Mouse (Mus musculus) forebrain, embryonic 16.5 days (tissue): ENCODE results near the gene Cby3. TPM values are rescaled to one million over a fixed set of nuclear protein-coding genes. Genes with fewer than 3 reads are reported as not detected.
"Not testable (repeated sequence)": the region's sequence is repeated elsewhere in the genome, so short reads cannot be mapped to it uniquely, and the experiment has no call there.

Experiments
- ATAC-seq: fragments of 200-750 bp; cut with Nextera tagmentation; 2 replicates; pipeline ENCODE4 v1.8.0; 2017; ENCODE audit warnings: mild to moderate bottlenecking, moderate library complexity
- H3K27ac ChIP-seq: fragments of 300-500 bp; sonication (generic); 2 replicates; pipeline ENCODE4 v1.5.1; 2014; ENCODE audit warnings: low read length, control low read depth
- H3K27me3 ChIP-seq: fragments of 300-500 bp; sonication (generic); replicated peaks from 2 replicates; pipeline ENCODE4 v1.6.1; 2014; ENCODE audit warnings: low read length; ENCODE audit not compliant: control insufficient read depth, insufficient read depth
- H3K36me3 ChIP-seq: fragments of 300-500 bp; sonication (generic); 2 replicates; pipeline ENCODE4 v1.6.1; 2014; ENCODE audit not compliant: control insufficient read depth, insufficient read depth
- H3K4me1 ChIP-seq: fragments of 300-500 bp; sonication (generic); replicated peaks from 2 replicates; pipeline ENCODE4 v1.6.1; 2014; ENCODE audit warnings: low read length; ENCODE audit not compliant: control insufficient read depth, insufficient read depth
- H3K4me2 ChIP-seq: fragments of 300-500 bp; sonication (generic); 2 replicates; pipeline ENCODE4 v1.6.1; 2014; ENCODE audit warnings: mild to moderate bottlenecking, low read length, control low read depth
- H3K4me3 ChIP-seq: fragments of 300-500 bp; sonication (generic); replicated peaks from 2 replicates; pipeline ENCODE4 v1.5.1; 2014; ENCODE audit warnings: mild to moderate bottlenecking, low read length, control low read depth
- H3K9ac ChIP-seq: fragments of 300-500 bp; sonication (generic); replicated peaks from 2 replicates; pipeline ENCODE4 v1.6.1; 2014; ENCODE audit warnings: low read depth, low read length, control low read depth
- H3K9me3 ChIP-seq: fragments of 300-500 bp; sonication (generic); 2 replicates; pipeline ENCODE4 v1.6.1; 2016; ENCODE audit warnings: low read length; ENCODE audit not compliant: control insufficient read depth
- WGBS: fragments of 180-500 bp; shearing (Covaris S2); extraction: QIAGEN DNeasy Blood & Tissue Kit; methylation state at CpG from one replicate; pipeline ENCODE4 v1.1.7; 2014; 5-methylcytosine and 5-hydroxymethylcytosine counted together
- polyA plus RNA-seq: library from polyadenylated mRNA; unstranded; fragments of >200 nt; fragmentation: Nextera tagmentation; extraction: Ambion mirVana; gene quantifications from 2 replicates; pipeline ENCODE4 v1.2.1, GENCODE M21; 2015

Gene Cby3
- 0.75 and 1.2 TPM in 2 replicates for polyA plus RNA-seq

DNA sequence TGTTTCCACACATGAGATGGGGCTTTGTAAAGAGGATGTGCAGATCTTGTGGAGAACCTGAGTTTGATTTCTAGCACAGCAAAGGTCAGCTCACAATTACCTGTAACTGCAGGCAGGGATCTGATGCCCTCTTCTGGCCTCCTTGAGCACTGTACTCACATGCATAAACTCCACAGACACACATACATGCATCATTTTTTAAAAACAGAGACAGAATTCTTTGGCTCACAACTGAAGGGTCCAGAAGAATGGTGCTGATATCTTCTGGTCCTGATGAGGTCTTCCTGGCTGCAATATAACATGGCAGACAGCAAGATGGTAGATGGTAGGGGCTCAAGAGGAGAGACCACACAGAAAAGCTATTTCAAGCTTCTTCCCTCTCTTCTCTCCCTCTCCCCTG lies at the start of gene Cby3:
Gene Cby3 (plus strand): TSS at position 301 of the 400 bp plus-strand sequence.
- Histone ChIP-seq H3K4me1 (peaks cover 4% of the 10 kb centered on the region), H3K9me3 (no peaks in the 10 kb centered on the region), H3K27ac (no peak within 1 kb of the TSS), H3K36me3 (no peaks in the 10 kb centered on the region), H3K9ac (no peak within 1 kb of the TSS), H3K4me2 (no peak within 1 kb of the TSS), H3K27me3 (no peaks in the 10 kb centered on the region; the same call in 1 of the 2 replicates), H3K4me3 (no peak within 1 kb of the TSS)
- ATAC-seq: no peak

DNA sequence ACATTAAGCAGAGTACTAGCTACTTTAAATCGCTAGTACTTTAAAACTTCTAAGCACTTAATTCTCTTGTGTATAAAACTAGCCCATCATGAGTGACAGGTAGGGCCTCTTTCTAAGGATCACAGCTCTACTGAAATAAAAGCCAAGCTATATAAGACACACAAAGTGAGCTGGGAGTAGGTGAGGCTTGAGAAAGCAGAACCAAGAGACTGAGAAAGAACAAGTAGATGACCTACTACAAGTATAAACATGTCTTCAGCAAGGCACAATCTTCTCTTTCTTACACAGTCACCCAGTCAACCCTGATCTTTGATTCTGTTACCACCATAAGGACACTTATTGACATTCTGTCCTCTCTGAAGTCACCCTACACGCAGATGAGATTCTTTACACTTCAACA lies 41.5 kb upstream of the Cby3 start:
- H3K4me2 ChIP-seq: no peak overlapping the region
- H3K9ac ChIP-seq: no peak overlapping the region
- WGBS: 82% methylated on average over 2 of the region's 2 CpGs
- H3K27ac ChIP-seq: no peak overlapping the region
- H3K4me3 ChIP-seq: no peak overlapping the region
- no peaks in the 10 kb centered on the region for H3K4me1 ChIP-seq
- ATAC-seq: no peak
- no peaks in the 10 kb centered on the region for H3K9me3 ChIP-seq
- H3K27me3 ChIP-seq: no peaks in the 10 kb centered on the region
- H3K36me3 ChIP-seq: peaks cover 11% of the 10 kb centered on the region

DNA sequence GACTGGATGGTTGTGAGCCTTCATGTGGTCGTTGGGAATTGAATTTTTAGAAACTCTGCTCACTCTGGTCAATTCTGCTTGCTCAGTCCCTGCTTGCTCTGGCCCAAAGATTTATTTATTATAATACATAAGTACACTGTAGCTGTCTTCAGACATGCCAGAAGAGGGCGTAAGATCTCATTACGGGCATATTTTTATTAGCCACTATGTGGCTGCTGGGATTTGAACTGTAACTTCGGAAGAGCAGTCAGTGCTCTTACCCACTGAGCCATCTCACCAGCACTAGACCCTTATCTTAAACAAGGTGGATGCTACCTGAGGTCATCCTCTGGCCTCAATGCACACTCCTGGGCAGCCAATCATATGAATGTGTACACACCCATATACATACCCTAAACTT lies 34.9 kb upstream of the Cby3 start:
- not testable (repeated sequence) for H3K27ac ChIP-seq, ATAC-seq, H3K36me3 ChIP-seq, H3K9ac ChIP-seq, H3K27me3 ChIP-seq, H3K9me3 ChIP-seq, H3K4me2 ChIP-seq, H3K4me3 ChIP-seq
- H3K4me1 ChIP-seq: peaks cover 18% of the 10 kb centered on the region
- 91% methylated on average over 4 of the region's 4 CpGs for WGBS

DNA sequence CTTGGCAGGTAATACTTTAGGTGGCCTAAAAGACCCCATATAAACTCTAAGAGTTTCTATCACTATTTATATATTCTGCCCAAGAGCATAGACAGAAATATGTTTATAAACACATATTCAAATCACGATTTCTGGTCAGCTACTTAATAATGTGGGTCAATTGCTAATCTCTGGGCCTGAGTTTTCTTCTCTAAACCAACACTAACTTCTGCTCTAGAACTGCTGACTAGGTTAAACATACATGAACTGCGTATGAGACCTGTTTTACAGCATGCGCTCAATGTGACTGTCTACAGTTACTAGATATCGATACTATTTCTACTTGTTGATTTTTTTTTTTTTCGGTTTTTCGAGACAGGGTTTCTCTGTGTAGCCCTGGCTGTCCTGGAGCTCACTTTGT lies 33.0 kb upstream of the Cby3 start:
- H3K27ac ChIP-seq: no peak overlapping the region
- peaks cover 24% of the 10 kb centered on the region for H3K4me1 ChIP-seq
- ATAC-seq: no peak
- 92% methylated on average over 6 of the region's 6 CpGs for WGBS
- H3K27me3 ChIP-seq: no peaks in the 10 kb centered on the region
- no peak overlapping the region for H3K4me2 ChIP-seq
- no peak overlapping the region for H3K9ac ChIP-seq
- H3K9me3 ChIP-seq: no peaks in the 10 kb centered on the region
- H3K4me3 ChIP-seq: no peak overlapping the region
- 0 out of 2 replicates have a peak, but pooled peaks cover 3% of the 10 kb centered on the region for H3K36me3 ChIP-seq

DNA sequence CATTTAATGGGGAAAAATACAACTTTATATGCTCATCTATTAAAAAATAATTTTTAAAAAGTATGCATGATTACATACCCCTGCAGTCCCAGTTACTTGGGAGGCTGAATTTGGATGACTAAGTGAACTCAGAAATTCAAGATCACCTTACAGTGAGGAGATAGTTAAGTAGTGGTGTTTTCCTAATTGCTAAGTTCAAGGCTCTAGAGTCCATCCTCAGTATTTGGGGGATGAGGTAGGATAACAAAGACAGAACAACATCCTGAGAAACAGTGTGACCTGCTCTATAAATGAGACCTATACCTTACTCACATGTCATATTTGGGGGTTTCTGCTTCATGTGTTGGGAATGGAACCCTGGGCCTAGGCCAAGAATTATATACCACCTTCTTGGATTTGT lies 31.9 kb upstream of the Cby3 start:
- no peak overlapping the region for H3K27ac ChIP-seq
- no peak for ATAC-seq
- H3K4me1 ChIP-seq: peaks cover 29% of the 10 kb centered on the region
- H3K4me3 ChIP-seq: no peak overlapping the region
- H3K4me2 ChIP-seq: no peak overlapping the region
- no peaks in the 10 kb centered on the region for H3K9me3 ChIP-seq
- H3K36me3 ChIP-seq: 0 out of 2 replicates have a peak, but pooled peaks cover 3% of the 10 kb centered on the region
- H3K27me3 ChIP-seq: no peaks in the 10 kb centered on the region
- H3K9ac ChIP-seq: no peak overlapping the region

DNA sequence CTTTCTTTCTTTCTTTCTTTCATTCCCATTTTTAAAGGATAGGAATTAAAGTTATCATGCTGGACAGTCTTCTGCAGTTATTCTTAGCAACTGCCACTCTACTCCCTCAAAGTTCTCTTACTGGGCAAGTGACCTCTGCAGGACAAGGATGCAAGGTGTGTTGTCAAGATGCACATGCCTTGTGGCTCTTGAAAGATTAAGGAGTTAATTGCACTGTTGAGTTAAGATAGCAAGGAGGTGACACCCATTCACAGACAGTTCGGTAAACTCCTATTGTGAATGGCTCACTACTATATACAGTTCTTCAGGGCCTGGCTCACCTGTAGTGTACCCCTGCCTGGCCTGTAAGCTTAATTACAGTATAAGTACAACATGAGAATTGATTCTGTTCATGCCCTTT lies 30.4 kb upstream of the Cby3 start:
- Histone ChIP-seq H3K9ac (no peak overlapping the region), H3K4me2 (peak overlapping the region; percentile 61), H3K4me1 (peaks cover 29% of the 10 kb centered on the region), H3K27me3 (no peaks in the 10 kb centered on the region), H3K4me3 (peak overlapping the region; percentile 99), H3K27ac (no peak overlapping the region), H3K9me3 (no peaks in the 10 kb centered on the region), H3K36me3 (0 out of 2 replicates have a peak, but pooled peaks cover 3% of the 10 kb centered on the region)
- WGBS: 29% methylated on average over 1 of the region's 1 CpGs
- no peak for ATAC-seq

DNA sequence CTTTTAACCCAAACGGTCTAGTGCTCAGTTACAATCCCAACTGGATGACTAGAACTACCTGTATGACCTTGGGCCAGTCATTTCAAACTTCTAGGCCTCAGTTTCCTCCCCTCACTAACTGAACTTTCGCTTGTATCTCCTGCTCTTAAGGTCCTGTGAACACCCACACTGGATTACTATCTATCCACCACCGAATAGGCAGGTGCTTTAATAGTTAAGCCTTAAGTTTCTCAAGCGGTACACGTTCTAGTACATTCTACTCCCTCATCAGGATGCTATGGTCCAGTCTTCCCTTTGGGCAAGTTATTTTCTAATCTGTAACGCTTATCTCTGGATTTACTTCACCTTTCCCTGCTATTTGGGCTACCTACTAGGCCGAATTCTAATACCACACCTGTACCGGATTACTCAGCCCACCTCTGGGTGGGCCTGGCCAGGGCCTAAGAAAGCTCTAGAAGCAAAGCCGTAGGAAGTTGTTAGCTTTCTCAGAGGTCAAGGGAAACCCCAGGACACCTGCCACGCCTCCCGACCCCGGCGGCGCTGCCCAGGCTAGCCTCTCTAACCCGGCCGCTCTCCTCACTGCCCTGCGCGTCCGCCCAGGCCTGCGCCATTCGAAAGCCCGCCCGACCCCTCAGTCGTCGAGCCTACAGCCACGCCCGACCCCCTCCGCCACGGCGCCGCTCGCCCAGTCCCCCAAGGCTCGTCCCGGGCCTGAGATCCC lies 29.4 kb upstream of the Cby3 start:
- H3K27me3 ChIP-seq: no peaks in the 10 kb centered on the region
- 1% methylated on average over 34 of the region's 34 CpGs for WGBS
- H3K27ac ChIP-seq: peak overlapping the region; percentile 87
- no peak; the same call in 1 of the 2 replicates for ATAC-seq
- H3K4me2 ChIP-seq: peak overlapping the region; percentile 61
- peak overlapping the region; percentile 99 for H3K4me3 ChIP-seq
- H3K9me3 ChIP-seq: no peaks in the 10 kb centered on the region
- no peaks in the 10 kb centered on the region for H3K36me3 ChIP-seq
- peak overlapping the region; percentile 95 for H3K9ac ChIP-seq
- H3K4me1 ChIP-seq: peaks cover 29% of the 10 kb centered on the region

DNA sequence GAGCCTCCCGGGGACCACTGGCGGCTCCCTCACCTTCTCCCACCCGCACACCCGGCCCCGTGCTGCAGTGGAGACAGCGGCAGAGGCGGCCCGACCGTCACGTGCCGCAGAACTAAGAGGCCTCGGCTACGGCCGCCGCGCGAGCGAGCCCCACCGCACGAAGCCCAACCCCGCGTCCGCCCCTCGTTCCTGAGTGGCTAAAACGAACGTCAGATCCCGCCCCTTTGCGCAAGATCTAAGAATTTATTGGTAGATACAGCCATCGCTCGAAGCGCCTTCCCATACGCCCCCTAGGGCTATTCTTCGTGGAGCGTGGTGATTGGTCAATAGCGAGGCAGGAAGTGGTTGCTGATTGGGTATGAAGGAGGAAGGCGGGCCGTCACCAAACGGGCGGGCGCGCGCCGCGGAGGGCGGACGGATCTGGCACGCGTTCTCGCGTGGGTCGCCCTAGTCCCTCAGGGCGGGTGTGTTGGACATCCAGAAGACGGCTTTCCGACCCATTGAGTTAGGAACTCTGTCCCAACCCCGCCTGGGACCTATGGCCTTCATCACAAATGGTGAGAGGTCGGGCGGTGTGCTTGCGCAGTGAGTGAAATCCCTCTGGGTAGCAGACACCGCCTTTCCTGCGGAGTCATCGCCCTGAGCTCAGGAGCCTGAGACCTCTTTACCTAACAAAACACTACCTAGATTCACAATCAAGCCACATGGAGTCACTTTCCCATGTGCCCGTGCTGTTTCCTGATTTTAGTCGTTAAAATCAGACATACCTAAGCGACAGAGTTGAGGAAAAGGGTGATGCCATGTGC lies 28.6 kb upstream of the Cby3 start, which contains the start of gene Canx:
Gene Canx (minus strand): TSS at position 178 of the 806 bp plus-strand sequence.
- Histone ChIP-seq H3K36me3 (no peaks in the 10 kb centered on the region), H3K4me2 (peak within 1 kb of the TSS; percentile 81), H3K4me3 (peak within 1 kb of the TSS; percentile 99), H3K9me3 (no peaks in the 10 kb centered on the region), H3K4me1 (peaks cover 29% of the 10 kb centered on the region), H3K27me3 (no peaks in the 10 kb centered on the region), H3K9ac (peak within 1 kb of the TSS; percentile 95), H3K27ac (peak within 1 kb of the TSS; percentile 93)
- ATAC-seq: peak; percentile 98
- WGBS: under 1% methylated on average over 64 of the region's 64 CpGs

DNA sequence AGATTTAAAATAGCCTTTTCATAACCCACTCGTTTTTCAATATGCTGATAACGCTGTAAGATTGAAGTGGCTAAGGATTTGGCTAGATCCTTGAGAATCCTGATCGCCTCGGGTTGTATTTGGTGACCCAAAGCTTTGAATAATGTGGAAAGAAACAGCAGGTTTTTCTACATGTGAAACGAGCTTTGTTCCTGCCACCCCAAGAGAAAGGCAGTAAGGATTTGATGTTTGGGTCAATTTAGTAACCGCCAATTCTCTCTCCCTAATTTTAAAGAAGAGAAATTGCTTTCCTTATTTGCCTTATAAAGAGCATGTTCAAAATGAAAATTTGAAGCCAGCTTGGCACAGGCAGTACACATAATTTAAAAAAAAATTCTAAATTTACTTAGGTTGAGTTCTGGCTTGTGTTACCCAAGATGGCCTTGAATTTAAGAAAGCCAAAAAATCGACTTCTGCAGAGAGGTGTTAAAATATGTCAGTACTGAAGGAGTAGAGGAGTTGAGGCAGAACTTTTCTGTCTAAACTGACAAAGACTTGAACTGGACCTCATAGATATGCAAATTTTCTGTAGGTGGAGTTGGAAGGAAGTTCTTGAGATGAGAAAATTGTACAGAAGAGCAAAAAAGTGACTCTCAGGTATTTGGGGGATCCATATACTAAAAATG lies 27.8 kb upstream of the Cby3 start:
- Histone ChIP-seq H3K4me2 (peak overlapping the region; percentile 81), H3K4me3 (peak overlapping the region; percentile 99), H3K9ac (peak overlapping the region; percentile 84), H3K9me3 (no peaks in the 10 kb centered on the region), H3K36me3 (no peaks in the 10 kb centered on the region), H3K27ac (peak overlapping the region; percentile 93), H3K4me1 (peaks cover 29% of the 10 kb centered on the region), H3K27me3 (no peaks in the 10 kb centered on the region)
- ATAC-seq: no peak
- 4% methylated on average over 7 of the region's 7 CpGs for WGBS
